Mouse (Mus musculus): Measurements from ENCODE around the gene Vwa8.
A peak's percentile ranks its signal among the peaks of the same experiment; 100 is the strongest.
"Not testable (repeated sequence)": the region's sequence is repeated elsewhere in the genome, so short reads cannot be mapped to it uniquely, and the experiment has no call there.

Vwa8 gene

GRCm38 (mm10) chr14:78885915-78886534, 37.2 kb downstream of the Vwa8 start:
- no peak for DNase-seq (ENCODE audit: low spot score in 2 of 2)

DNA sequence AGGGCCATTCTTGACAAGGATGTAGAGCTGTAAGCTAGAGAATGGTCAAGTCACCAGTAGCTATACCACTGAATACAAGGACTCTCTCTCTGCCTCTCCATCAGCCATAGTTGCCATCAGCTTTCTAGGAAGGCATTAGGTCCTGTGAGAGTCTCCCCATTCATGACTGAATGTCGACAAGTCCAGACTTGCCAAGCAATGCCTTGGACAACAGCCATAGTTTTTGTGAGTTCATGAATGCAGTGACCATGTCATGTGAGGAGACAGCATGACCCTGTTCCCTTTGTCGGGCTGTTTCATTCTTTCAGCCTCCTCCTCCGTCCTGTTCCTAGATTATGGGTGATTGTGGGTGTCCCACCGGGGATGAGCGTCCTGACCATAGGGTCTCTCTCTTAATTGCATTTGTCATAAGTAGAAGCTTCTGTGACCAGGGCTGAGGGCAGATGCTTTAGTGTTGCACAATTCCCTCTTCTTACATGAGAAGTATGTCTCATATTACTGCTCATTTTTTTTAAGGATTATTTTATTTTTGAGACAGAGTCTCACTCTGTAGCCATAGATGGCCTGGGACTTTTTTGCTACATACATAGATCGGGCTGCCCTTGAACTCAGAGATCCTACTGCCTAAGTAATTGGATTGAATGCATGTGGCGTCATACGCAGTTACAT, 37.8 kb downstream of the Vwa8 start:
- DNase-seq (ENCODE audit: low spot score in 2 of 2), result no peak

DNA sequence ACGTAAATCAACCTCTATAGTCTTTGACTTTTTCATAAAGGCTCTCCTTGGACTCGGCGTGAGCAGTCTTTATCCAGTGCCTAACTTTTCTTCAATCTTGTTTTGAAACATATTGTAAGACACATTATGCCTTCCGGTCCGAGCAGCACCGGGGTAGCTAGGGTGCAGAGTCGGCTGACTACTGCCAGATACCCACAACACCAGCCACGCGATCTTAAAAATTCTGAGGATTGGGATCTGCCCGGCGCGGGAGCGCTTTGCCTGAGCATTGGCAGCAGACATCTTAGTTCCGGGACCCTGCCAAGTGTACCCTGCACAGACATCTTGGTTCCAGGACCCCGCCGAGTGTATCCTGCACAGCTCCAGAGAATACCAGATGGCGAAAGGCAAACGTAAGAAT, 38.6 kb downstream of the Vwa8 start:
- DNase-seq (ENCODE audit: low spot score in 2 of 2), result not testable (repeated sequence)

DNA sequence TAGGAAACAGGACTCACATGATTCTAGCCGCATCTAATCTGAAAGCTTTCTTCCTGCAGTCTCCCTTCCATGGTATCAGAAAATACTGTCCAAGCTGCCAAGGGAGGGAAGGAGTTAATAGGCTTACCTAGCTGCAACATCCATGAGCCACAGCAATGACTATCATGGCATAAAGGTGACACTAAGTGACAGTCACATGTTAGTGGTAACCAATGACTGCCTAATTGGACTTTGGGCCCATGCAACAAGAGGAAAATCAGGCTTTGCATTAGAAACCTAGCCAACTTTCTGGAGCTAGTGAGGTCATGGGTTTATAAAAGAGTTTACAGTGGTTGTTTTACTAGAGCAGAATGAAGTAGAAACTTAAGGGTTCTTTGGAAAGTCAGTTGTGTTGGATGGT, 46.6 kb downstream of the Vwa8 start:
- DNase-seq (ENCODE audit: low spot score in 2 of 2), result no peak

DNA sequence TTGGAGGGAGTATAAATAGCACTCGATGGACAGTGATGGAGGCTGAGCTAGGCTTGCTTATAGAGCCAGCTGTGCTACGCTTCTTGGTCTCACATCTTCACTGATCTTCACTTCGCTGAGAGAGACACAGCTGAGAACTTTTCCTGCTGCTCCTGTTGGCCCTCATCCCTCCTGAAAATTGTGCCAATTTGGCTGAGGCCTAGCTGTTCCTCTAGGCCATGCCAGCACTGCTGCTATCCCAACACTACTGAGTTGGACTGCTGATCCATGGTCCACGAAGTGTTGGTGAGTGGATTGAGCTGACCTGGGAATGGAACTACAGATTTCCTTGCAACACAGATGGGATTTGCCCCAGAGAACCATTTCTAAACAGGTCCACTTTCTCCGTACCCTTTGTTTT, 47.4 kb downstream of the Vwa8 start:
- DNase-seq (ENCODE audit: low spot score in 2 of 2), result peak in 1 of 2 experiments; percentile 33

DNA sequence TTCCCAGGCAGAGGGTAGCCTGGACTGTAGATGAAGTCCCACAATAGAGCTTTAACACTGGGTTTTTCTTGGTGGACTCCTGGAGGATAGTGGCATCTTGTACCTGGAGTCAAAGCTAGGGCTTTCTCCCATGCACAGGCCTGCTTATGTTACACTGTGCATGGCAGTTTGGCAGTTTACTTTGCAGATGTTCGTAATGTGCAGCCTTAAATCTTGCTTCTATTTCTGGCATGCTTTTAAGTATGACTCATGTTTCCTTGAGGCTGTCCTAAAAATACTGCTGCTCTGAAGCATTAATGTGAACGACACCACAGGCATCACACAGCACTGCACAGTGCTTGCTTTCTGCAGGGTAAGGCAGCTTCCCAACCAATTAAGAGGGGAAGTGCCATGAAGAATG, 51.9 kb downstream of the Vwa8 start:
- DNase-seq (ENCODE audit: low spot score in 2 of 2), result no peak

GRCm38 (mm10) chr14:78908205-78908863, 59.5 kb downstream of the Vwa8 start:
- DNase-seq (ENCODE audit: low spot score in 2 of 2), result no peak

DNA sequence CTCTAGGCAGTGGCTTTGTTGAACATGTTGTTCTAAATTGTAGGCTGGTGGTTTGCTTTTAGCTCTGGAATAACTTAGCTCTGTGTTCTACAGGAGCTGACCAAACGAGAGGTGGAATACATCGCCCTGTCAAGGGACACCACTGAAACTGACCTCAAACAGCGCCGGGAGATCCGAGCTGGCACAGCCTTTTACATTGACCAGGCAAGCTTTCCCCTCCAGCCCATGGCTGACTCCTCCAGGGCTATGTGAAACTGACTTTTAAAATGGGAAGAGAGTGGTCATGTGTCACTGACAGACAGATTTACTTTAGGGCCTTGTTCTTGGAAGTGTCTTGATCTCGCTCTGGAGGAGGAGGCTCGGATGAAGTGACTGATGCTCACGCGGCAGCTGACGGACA, 63.2 kb downstream of the Vwa8 start:
- no peak for DNase-seq (ENCODE audit: low spot score in 2 of 2)

GRCm38 (mm10) chr14:78914180-78914579, 65.3 kb downstream of the Vwa8 start:
- DNase-seq (ENCODE audit: low spot score in 2 of 2), result no peak

GRCm38 (mm10) chr14:78916691-78917090, 67.8 kb downstream of the Vwa8 start:
- DNase-seq (ENCODE audit: low spot score in 2 of 2), result no peak

GRCm38 (mm10) chr14:78921219-78921618, 72.4 kb downstream of the Vwa8 start:
- DNase-seq (ENCODE audit: low spot score in 2 of 2), result no peak

GRCm38 (mm10) chr14:78923631-78924030, 74.8 kb downstream of the Vwa8 start:
- no peak for DNase-seq (ENCODE audit: low spot score in 2 of 2)

DNA sequence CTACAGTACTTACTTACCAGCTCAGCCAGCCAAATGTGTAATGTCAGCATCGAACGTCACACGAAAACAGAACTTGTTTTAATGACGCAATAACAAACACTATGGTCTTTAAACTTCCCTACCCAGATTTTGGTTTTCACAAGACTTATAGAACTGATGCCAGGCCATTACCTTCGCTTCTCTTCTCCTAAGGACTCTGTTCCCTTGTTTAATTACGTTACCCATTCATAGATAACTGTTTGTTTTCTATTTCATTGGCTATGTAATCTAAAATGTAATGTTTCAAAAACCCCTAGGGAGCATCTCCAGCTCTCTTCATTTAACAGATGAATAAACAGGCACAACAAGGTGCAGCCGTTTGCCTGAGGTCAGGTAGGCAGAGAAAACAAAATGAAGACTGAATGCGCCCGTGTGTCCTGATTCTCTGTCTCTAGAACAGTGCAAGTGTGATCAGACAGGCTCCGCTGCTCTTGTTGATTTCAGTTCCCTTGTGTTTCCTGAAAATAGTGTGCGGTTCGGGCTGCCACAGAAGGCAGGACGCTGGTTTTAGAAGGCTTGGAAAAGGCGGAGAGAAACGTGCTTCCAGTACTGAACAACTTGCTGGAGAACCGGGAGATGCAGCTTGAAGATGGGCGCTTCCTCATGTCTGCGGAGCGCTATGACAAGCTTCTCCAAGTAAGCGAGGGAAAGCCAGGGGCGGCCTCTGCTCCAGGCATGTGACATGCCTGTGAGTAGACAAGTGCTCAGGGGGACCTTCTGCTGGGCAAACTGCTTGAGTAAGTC, 76.1 kb downstream of the Vwa8 start:
- DNase-seq (ENCODE audit: low spot score in 2 of 2), result no peak

DNA sequence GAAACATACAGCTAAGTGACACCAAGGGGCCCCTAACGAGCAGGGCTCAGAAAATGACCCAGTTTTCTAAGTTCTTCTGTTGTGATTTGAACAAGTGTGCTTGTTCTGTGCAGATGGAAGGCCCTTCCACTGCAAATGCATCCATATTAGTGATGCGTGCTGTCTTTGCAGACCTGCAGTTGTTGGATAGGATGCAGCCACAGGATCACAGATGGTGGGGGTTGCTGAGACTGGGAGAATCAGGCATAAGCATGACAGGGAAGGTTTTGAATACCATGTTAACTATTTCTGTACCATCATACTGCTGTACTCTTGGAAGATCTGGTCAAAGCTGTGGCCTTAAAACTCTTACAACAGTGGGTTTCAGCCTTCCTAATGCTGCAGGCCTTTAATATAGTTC, 83.2 kb downstream of the Vwa8 start:
- DNase-seq (ENCODE audit: low spot score in 2 of 2), result no peak

DNA sequence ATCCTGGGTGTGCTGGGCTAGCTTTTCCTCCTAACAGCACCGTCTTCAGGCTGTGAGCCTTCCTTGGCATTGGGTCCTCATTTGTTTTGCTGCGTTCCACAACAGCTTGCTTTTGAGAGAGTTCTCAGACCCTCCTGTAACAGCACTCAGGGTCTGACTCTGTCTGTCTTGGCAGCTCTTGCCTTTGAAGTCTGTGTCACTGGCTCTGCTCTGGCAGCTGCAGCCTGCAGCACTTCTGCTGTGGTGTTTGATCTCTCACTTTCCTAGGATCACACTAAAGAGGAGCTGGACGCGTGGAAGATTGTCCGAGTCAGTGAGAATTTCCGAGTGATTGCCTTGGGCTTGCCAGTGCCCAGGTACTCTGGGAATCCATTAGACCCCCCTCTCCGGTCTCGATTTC, 84.5 kb downstream of the Vwa8 start:
- DNase-seq (ENCODE audit: low spot score in 2 of 2), result no peak

DNA sequence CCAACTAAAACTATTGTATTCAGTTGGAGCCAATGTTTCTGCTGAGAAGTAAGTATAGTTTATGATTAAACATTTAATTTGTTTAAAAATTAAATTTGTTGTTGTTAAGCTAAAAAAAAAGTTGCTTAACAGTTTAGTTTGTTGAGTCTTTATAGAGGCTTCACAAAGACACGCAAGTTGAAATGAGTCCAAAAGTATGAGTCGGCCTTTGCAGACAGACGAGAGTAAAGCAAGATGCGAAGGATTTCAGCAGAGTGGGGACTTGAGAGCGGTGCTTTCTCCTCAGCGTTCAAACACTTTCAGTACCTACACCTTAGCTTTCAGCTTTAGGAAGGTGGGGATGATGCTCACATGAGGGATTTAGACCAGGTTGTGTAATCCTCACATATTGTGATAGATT, 85.7 kb downstream of the Vwa8 start:
- DNase-seq (ENCODE audit: low spot score in 2 of 2), result no peak

DNA sequence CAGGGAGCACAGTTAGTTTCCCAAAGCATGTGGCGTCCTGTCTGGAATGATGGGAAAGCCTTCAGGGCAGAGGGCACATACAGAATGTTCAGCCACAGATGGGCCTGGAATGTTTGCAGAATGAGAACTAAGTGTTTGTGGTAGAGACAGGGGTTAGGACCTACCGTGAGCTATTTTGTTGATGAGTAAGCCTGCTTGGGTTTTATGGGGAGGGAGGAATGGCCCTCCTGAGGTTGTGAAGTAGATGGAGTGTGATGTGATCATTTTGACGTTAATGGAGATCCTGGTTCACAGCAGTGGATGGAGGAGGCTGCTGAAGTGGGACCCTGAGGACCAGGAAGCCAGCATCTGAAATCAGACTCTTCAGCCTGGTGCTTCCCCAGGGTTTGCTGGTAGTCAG, 86.9 kb downstream of the Vwa8 start:
- DNase-seq (ENCODE audit: low spot score in 2 of 2), result no peak

DNA sequence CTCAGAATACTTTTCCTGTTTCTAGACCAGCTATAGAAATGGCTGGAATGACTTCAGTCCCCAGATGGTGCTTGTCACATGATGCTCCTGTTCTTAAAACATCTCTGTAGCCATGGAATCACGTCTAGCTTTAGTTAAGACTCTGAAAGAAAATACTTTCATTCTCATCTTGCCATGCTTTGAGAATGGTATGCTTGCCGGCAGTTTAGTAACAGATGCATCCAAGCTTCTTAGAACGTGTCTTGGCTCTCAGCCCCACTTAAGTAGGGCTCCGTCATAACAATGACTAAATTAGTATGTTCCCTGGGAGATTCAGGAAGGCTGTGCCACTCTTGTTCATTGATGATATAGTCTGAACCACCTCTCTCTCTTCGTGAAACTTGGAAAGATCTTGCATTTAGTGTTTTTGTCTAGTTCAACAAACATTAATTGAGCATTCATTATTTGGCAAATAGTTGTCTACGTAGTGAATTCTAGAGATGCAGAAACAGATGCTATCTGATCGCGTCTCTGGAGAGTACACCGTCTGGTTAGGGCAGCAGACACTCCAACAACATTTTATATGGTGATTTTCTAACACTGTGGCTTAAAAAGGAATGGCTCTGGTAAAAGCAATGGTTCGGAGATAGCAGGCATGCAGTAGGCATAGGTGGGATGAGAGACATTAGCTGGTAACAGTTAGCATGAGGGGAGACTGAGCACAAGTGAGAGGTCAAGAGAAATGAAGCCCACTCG, 93.1 kb downstream of the Vwa8 start:
- DNase-seq (ENCODE audit: low spot score in 2 of 2), result no peak

DNA sequence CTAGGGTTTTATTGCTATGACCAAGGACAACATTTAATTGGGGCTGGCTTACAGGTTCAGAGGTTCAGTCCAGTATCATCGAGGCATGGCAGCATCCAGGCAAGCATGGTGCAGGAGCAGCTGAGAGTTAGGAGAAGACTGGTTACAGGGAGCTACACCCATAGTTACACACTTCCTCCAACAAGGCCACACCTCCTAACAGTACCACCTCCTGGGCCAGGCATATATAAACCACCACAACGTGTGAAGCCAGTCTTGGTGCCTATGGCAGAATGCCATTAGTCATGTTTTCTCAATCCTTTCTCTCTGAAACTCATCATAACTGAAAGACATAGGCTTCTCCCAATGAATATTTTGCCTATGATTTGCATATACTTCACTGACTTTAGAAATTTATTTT, 106.9 kb downstream of the Vwa8 start:
- DNase-seq (ENCODE audit: low spot score in 2 of 2), result no peak

GRCm38 (mm10) chr14:78970621-78971020, 121.8 kb downstream of the Vwa8 start:
- DNase-seq (ENCODE audit: low spot score in 2 of 2), result no peak

DNA sequence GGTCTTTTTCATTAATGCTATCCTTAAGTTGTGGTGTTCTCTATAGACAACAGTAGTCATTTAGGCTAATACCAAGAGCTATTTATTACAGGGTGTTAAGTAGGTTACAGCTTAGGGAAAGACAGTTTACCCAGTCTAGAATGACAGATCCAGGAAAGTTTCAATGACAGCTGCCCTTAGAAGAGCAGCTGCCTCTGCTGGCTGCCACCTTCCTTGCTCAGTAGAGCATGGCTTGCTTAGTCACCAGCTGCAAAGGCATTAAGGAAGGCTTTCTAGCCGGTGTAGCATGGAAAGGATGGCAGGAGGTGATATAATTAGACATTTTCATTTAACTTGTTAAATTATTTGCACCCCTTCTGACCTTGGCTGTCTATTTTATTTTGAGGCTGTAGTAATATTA, 123.6 kb downstream of the Vwa8 start:
- no peak for DNase-seq (ENCODE audit: low spot score in 2 of 2)

- DNase-seq (ENCODE audit: low spot score in 2 of 2), result no peak
Measured at GRCm38 (mm10) chr14:78983104-78983503, 134.3 kb downstream of the Vwa8 start.
